Mouse (Mus musculus) olfactory bulb, adult 2 months (tissue): ENCODE data around the gene Rps17.

Experiments used
- CTCF ChIP-seq: fragments of 200-500 bp; IDR thresholded peaks from 2 replicates; pipeline ENCODE4 v1.5.1; 2012; ENCODE audit warnings: low read depth, mild to moderate bottlenecking, low read length, moderate library complexity; ENCODE audit not compliant: insufficient read depth
- POLR2A ChIP-seq: fragments of 200-500 bp; IDR thresholded peaks from 2 replicates; pipeline ENCODE4 v1.6.1; 2012; ENCODE audit warnings: mild to moderate bottlenecking, low read depth, low read length, moderate library complexity; ENCODE audit not compliant: insufficient read depth

DNA sequence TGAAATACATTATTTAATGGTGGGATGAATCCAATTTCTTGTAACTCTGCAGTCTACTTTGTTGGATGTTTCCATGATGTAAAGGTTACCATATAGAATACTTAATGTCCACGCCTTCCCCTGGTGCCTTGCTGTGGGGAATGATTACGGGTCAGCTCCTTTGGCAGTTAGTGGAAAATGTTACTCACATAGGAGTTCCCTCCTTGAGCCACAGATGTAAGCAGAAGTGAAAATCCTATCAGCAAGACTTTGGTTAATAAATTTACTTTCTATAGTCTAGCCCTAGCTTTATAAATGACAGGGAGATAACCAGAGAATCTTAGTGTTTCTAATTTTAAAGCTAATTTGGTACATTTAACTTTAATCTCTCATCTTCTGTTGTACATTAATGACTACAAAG lies 49.9 kb downstream of the Rps17 start:
- TF ChIP-seq CTCF, result no peak
- TF ChIP-seq POLR2A, result no peak
